Mouse (Mus musculus) kidney, adult 8-10 months (tissue): ENCODE data around the gene Gpc2.

Experiments used
- DNase-seq, 2 experiments: peaks; one replicate each; pipeline ENCODE4 v3.0.0; 2022

Gene Gpc2

DNA sequence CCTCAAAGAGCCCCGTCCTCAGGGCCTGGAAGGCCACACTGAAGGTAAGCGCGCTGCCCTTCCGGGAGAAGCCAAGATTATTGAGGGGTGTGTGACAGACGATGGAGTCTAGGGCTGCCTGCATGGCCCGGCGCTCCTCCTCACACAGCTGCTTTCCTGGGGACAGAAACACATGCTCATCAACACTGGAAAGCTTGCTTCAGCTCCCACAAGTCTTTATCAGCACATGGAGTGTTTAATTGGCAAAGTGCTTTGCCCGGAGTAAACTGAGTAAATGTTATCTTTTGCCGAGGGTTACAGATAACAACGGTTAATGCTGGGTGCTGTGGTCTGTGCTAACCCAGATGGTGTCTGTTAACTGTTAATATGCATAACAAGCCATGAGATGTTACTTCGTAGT lies 19.0 kb downstream of the Gpc2 start:
- no peak for DNase-seq

DNA sequence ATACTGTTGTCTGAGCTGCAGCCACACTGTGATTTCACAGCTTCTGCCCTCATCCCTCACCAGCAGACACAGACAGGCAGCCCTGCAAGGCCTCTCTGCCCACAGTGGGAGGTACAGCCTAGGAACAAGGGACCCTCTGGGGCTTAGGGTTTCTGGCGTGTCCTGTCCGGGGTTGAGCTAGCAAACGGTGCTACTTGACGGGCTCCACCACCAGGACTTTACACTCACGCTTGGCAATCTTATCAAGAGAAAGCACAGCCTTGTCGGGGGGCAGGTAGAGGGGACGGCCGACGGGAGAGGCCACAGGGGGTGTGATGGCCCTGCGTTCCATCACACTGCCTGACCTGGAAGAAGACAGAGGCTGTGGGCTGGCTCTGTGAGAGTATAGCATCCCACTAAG lies 19.8 kb downstream of the Gpc2 start:
- no peak for DNase-seq

DNA sequence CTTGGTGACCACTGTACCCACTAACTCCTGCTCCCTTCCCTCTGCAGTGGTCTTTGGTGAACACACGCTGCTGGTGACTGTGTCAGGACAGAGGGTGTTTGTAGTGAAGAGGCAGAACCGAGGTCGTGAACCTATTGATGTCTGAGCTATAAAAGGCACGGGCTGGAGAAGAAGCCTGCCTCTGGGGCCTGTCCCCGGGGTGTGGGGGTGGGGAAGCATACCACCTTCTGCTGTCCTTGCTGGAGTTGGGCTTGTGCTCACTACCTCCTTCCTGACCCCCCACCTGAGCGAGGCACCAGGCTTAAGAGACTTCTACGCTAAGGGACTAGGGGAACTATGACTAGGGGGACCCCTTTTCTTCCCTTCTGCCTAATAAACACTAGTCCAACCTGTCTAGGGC lies 20.8 kb downstream of the Gpc2 start:
- DNase-seq = no peak

DNA sequence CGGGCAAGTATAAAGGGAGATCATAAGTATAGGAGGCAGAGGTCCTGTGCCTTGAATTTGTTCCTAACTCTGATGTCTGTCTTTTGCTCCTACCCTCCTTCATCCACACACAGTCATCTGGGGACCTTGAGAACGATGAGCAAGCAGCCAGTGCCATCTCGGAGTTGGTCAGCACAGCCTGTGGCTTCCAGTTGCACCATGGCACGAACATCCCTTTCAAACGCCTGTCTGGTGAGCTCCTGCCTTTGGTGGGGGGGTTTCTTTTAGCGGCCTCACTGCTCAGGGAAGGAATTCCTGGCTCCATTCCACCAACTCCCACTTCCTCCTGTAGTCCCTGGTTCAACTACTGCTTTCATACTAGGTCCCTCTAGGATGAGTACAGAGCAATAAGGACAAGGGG lies 21.3 kb downstream of the Gpc2 start:
- no peak for DNase-seq

DNA sequence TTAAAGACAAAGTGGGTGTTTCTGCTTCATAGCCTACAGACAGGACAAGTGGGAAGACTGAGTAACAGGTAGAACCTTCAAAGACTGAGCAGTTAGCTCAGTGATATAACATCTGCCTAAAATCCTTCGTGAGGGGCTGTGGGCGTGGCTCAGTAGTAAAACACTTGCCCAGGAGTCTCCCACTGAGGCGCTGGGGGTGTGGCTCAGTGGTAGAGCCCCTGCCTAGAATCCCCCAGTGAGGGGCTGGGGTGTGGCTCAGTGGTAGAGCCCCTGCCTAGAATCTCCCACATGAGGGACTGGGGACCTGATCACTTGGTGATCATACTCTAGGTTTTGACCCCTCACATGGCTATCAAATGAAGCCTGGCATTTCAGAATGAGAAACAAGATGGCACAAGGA lies 21.7 kb downstream of the Gpc2 start:
- DNase-seq = no peak

DNA sequence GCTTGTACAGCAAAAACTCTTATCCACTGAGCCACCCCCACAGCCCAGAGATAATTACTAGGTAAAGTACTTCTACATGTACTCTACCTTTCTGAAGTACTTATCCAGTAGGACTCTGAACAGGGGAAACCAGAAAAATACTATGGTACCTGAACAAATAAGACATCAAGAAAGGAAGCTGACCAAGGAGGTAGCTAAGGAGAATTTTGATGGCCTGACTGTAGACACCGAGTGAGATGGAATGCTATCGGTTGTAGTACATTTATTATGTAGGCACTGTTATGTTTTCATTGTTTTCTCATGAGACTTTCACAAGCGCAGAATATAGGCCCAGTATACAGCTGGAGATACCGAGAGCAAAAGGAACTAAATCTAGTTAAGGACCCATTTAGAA lies 22.2 kb downstream of the Gpc2 start:
- DNase-seq = no peak

DNA sequence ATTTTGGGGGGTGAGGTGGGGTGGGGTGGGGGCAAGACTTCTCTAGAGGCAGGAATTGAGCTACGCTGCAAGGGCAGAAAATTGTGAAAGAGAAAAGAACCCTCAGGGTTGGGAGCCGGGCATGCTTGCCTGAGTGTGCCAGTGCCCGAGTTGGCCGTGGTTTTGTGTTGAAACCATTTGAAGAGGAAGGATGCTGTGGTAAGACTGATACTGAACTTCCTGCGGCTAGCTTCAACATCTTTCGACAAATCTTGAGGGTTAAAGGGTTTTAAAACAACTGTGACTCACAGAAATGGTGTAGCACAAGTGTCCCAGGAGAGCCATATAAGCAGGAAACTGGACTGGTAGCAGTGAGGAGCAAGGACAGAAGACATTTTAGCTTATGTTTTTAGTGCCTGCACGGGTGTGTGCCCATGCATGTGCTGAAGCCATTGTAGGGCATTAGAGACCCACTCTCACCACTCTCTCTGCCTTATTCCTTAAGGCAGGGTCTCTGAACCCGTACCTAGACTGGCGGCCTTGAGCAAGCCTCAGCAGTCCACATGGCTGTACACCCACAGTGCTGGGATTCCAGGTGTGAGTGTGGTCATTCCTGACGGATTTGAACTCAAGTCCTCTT lies 22.7 kb downstream of the Gpc2 start:
- no peak for DNase-seq

DNA sequence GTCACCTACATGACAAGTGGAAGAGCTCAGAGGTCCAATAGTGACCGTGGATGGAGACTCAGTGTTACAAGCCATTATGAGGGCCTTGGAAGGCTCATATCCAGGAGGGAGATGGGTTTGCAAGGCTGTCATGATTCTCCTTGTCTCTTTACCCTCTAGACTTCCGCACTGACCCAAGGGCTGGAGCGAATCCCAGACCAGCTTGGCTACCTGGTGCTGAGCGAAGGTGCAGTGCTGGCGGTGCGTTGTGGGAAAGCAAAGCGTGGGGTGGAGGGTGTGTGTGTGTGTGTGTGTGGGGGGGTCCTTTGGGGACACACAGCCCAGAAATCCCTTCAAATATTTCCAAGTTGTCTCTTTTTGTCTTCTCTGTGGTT lies 23.7 kb downstream of the Gpc2 start:
- DNase-seq = no peak

DNA sequence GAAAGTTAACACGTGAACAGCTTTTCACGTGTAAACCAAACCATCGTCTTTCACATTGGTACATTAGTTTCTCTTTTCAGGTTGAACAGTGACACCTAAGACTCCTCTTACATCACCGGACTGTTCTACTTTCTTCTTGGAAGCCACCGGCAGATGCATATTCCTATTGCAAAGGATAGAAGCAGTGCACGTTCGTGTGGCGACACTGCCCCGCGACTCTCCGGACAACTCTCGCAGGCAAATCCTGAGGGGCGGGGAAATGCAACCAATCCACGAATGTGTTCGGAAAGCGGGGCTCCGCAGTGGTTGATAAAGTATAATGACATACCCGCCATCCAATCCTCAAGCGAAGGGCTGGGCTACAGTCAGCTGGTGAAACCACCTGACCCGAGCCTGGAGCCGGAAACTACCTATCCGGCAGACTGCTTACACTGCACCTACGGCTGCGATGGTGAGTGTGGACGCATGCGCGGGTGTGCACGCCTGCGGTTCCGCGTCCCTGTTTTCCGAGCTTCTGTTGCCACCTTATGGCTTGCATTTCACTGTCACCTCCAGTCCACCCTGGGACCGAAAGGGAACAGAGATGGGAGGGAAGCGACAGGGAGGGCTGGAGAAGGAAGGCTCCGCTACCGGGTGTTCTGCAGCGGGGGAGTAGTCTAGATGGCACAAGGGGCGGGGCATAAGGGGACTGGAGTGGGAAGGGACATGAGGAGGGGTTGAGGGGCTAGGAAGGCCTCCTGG lies 24.3 kb downstream of the Gpc2 start, which contains the start of gene Lamtor4:
Lamtor4 (plus strand) TSS at position 130 of the 741 bp plus-strand sequence.
- peak; percentile 97 to 98 for DNase-seq

DNA sequence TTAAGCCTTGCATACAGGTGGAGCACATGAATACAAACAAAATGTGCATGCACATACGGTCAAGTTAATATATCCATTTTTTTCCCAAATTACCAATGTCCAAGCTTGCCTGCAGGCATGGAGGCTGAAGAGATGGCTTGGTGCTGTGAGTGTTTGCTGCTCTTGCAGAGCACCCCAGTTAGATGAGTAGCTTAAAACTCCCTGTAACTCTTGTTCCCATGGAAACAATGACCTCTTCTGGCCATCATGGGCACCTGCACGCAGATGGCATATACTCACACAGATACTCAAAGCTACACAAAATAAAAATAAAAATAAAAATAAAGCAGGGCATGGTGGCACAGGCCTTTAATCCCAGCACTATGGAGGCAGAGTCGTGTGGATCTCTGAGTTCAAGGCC lies 26.7 kb downstream of the Gpc2 start:
- no peak for DNase-seq

DNA sequence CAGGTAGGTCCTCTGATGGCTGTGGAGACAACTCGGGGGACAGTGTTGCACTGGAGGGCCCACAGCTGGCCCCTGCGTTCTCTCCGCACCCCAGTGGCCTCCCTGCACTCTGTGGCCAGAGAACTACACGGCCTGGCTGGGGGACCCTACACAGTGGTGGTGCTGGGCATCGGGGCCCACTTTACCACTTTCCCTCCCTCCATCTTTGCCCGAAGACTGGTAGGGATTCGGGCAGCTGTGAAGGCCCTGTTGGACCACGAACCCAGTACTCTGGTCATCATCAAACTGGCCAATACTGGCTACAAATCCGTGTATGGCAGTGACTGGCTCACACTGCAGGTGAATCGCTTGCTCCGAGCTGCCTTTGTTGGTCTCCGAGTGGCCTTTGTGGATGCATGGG lies 28.7 kb downstream of the Gpc2 start:
- no peak for DNase-seq

DNA sequence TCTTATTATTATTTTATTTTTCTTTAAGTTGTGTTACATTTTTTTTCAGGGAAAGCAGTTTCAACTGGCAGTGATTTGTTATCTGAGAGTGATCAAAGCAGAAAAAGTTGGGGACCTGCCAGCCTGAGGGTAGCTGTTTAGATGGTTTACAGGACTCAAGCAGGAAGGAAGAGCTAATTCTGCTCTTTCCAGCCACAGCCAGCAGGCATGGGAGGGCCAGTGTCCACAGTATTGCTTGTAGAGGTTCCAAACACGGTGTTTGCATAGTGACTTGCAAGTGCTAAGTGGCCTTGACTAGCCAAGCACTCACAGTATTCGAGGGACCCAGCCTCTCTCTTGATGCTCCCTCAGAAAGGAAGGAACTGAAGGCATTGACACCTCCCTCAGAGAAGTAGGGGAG lies 38.3 kb downstream of the Gpc2 start:
- DNase-seq = no peak

DNA sequence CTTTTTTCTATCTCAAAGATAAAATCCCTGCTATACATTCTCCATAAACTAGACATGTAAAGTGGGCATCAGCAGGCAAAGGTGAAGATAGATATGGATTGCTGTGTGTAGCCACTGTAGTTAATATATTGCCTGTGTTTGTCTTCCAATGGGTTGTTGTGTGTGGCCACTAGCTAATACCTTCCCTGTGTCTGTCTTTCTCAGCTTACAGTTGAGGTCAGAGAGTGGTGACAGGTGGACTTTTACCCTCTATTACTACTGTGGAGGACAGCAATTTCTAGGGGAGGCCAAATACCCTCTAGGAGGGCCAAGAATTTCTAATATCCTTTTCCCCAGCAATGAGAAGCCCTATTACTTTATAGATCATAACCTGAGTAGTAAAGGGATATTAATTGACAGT lies 45.6 kb downstream of the Gpc2 start:
- no peak for DNase-seq

DNA sequence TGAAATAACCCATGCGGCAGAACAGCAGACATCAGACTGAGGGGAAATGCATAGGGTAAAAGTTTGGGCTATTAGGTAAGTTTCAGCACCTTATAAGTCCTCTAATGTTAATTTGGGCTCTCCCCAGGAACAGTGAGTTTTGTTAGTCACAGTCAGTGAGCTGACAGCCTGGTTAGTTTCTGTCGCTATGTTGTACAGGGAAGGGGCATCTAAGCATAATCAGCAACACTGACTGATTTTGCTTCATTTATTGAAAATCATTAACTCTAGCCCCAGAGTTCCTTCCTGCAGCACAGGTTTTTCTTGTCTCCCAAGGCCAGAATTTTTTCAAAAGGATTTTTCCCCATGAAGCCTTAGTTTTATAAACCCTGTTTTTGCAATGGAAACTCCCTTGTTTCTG lies 46.0 kb downstream of the Gpc2 start:
- DNase-seq = no peak

DNA sequence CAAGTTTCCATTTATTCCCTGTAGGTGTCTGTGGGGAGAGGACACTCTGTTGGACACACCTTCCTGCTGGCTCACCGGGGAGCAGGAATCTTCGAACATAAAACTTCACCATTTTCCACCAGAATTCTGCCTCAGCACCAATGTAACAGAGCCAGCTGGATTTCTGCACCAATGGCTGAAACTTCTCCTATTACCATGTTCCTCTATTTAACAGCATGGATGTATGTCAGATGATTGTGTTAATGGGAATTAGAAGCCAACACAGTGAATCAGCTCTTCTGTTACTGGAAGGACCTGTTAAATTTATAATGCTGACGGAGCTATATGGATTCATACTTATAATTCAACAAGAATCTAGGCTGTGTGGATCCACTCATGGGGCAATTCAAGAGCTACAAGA lies 50.3 kb downstream of the Gpc2 start:
- DNase-seq = no peak

DNA sequence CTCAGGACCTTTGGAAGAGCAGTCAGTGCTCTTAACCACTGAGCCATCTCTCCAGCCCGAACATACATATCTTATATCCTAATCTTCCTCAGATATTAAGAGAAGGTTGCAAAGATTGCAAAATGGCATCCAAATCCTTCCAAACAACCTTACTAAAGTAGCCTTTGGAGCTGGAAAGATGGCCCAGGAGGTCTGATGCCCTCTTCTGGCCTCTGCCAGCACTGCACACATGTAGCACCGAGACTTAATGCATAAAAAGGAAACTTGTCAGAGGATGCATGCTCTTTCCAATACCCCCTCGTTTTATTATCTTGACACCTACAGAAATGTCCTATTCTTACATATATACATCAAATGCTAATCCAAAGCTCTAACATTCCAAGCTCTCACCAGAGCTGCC lies 51.8 kb downstream of the Gpc2 start:
- peak in 1 of 2 experiments; percentile 69 for DNase-seq

DNA sequence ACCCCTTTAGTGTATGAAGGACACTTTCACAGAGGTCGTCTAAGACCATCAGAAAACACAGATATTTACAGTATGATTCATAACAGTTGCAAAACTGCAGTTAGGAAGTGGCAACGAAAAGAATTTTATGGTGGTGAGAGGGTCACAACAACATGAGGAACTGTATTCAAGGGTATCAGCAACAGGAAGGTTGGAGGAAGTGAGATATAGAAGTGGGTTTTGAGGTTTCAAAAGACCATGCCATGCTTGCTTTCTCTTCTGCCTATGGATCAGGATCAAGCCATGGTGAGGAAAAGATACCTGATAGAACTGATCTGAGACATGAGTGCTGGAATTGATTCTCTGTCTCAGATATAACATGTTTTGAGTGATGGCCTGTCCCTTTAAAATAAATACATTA lies 52.4 kb downstream of the Gpc2 start:
- DNase-seq = no peak

DNA sequence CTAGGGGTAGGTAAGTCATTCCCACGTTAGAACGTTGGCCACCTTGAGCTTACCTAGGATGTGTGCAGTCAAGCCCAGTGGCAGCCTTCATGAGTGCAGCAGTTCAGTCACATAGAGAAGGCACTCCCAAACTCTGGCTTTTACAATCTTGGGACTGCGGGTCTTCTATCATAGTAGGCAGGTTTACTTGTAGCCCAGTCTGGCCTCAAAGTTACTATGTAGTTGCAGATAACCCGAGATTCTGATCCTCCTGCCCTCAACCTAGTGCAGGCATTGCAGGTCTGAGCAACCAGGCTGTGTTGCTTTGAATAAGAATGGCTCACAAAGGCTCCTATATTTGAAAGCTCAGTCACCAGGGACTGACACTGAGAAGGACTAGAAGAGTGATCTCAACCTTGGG lies 53.3 kb downstream of the Gpc2 start:
- DNase-seq = no peak

DNA sequence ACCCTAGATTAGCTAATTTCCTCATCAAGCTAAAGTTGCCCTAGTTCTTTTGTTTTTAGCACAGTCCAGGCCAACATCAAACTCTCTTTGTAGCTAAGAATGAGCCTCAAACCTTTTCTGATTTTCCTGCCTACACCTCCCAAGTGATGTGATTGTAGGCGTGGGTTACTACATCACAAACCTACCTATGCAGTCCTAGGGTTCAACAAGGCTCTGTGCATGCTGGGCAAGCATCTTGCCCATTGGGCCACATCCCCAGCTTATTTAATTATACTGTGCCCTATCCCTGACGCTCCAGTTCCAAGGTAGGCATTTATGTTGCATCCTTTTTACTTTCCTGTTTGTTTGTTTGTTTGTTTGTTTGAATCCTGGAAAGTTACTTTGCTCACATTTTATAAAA lies 54.1 kb downstream of the Gpc2 start, which contains the start of gene Nxpe5:
Nxpe5 (plus strand) TSS at position 199 of the 400 bp plus-strand sequence.
- no peak for DNase-seq
